Mouse (Mus musculus) testis, adult 2 months (tissue): ENCODE results near the gene Zfp661.

Source experiments
- CTCF ChIP-seq: fragments of 200-500 bp; IDR thresholded peaks from 2 replicates; pipeline ENCODE4 v1.5.1; 2012; ENCODE audit warnings: low read depth, mild to moderate bottlenecking, inconsistent platforms, low read length, moderate library complexity; ENCODE audit not compliant: control insufficient read depth, insufficient read depth, insufficient replicate concordance
- POLR2A ChIP-seq: fragments of 200-500 bp; IDR thresholded peaks from 2 replicates; pipeline ENCODE4 v1.6.1; 2012; ENCODE audit warnings: low read depth, mild to moderate bottlenecking, inconsistent platforms, low read length, moderate library complexity; ENCODE audit not compliant: control insufficient read depth

- TF ChIP-seq POLR2A, result no peak
- no peak for TF ChIP-seq CTCF
These were observed 51.5 kb downstream of the Zfp661 start for GRCm38 (mm10) chr2:127535363-127535762.
